Mouse (Mus musculus) MEL (cell line): ENCODE data around the gene Ikzf2.

Experiments used
- CTCF ChIP-seq, 3 experiments: IDR thresholded peaks in 2 of 3; conservative IDR thresholded peaks in 1 of 3; 2 replicates each; pipeline ENCODE4 v1.5.1; 2011 to 2012; ENCODE audit warnings: low read length in 3 of 3, low read depth in 2 of 3, mild to moderate bottlenecking in 2 of 3, improper control_type of control experiment in 1 of 3, inconsistent platforms in 1 of 3, mixed read lengths in 1 of 3, moderate library complexity in 1 of 3; ENCODE audit not compliant: control insufficient read depth in 1 of 3, insufficient read depth in 1 of 3, poor library complexity in 1 of 3, severe bottlenecking in 1 of 3
- EP300 ChIP-seq, 2 experiments: IDR thresholded peaks; 2 replicates each; pipeline ENCODE4 v1.6.1; 2011; ENCODE audit warnings: improper control_type of control experiment in 2 of 2, low read length in 2 of 2, low read depth in 1 of 2, mild to moderate bottlenecking in 1 of 2
- JUND ChIP-seq: IDR thresholded peaks from 2 replicates; pipeline ENCODE4 v1.6.1; 2011; ENCODE audit warnings: low read depth, mild to moderate bottlenecking, improper control_type of control experiment, low read length
- KAT2A ChIP-seq: conservative IDR thresholded peaks from 2 replicates; pipeline ENCODE4 v1.6.1; 2012; ENCODE audit warnings: low read depth, low read length, improper control_type of control experiment, inconsistent platforms
- NRF1 ChIP-seq: IDR thresholded peaks from 2 replicates; pipeline ENCODE4 v1.6.1; 2014; ENCODE audit warnings: low read depth, mild to moderate bottlenecking, inconsistent platforms, low read length, improper control_type of control experiment, moderate library complexity; ENCODE audit not compliant: poor library complexity, insufficient read depth, severe bottlenecking
- UBTF ChIP-seq: IDR thresholded peaks from 2 replicates; pipeline ENCODE4 v1.6.1; 2012; ENCODE audit warnings: low read depth, mild to moderate bottlenecking, inconsistent platforms, low read length, improper control_type of control experiment, moderate library complexity, borderline replicate concordance; ENCODE audit not compliant: insufficient read depth
- ZC3H11A ChIP-seq: IDR thresholded peaks from 2 replicates; pipeline ENCODE4 v1.6.1; 2012; ENCODE audit warnings: low read depth, mild to moderate bottlenecking, inconsistent platforms, low read length, improper control_type of control experiment
- ZKSCAN1 ChIP-seq: IDR thresholded peaks from 2 replicates; pipeline ENCODE4 v1.6.1; 2012; ENCODE audit warnings: low read depth, mild to moderate bottlenecking, inconsistent platforms, low read length, improper control_type of control experiment, moderate library complexity

- no peak for TF ChIP-seq CTCF (IDR thresholded peaks at IDR 0.05 in 2 of 3, conservative IDR thresholded peaks at IDR 0.05 in 1 of 3; ENCODE audit: control insufficient read depth in 1 of 3, insufficient read depth in 1 of 3, low read depth in 2 of 3, low read length in 3 of 3, poor library complexity in 1 of 3, severe bottlenecking in 1 of 3)
- no peak for TF ChIP-seq JUND
- no peak for TF ChIP-seq KAT2A
- TF ChIP-seq UBTF: no peak
- no peak for TF ChIP-seq NRF1
- no peak for TF ChIP-seq EP300 (IDR thresholded peaks at IDR 0.05; ENCODE audit: low read depth in 1 of 2, low read length in 2 of 2)
- TF ChIP-seq ZKSCAN1: no peak
- no peak for TF ChIP-seq ZC3H11A
Measured at GRCm38 (mm10) chr1:69656047-69656782, 30.8 kb downstream of the Ikzf2 start.
